Mouse (Mus musculus) T-cell, adult 2 months (primary cell): ENCODE results near the gene Orai1.

Experiments
- DNase-seq: peaks from one replicate; pipeline ENCODE4 v3.0.0; 2022; ENCODE audit warnings: low spot score

Gene Orai1

DNA sequence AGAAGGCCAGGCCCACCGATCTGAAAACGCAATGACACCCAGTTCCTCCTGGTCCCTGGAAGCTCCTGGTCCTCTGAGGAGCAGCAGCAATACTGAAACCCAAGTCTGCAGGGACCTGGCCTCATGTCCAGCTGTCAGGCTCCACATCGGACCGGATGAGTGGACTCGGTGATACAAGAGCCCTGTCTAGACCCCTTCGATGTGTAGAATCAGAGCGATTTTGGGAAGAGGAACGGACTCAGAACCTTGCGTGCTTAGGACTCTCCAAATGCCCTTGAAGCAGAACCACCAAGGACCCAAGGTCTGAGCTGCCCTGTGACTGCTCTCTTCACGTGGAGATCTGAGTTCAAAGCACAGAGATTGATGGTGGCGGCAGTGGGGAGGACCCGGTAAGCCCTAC lies 53.2 kb downstream of the Orai1 start, which contains the start of gene Tmem120b:
Tmem120b (plus strand) TSS at position 301 of the 400 bp plus-strand sequence.
- no peak for DNase-seq

DNA sequence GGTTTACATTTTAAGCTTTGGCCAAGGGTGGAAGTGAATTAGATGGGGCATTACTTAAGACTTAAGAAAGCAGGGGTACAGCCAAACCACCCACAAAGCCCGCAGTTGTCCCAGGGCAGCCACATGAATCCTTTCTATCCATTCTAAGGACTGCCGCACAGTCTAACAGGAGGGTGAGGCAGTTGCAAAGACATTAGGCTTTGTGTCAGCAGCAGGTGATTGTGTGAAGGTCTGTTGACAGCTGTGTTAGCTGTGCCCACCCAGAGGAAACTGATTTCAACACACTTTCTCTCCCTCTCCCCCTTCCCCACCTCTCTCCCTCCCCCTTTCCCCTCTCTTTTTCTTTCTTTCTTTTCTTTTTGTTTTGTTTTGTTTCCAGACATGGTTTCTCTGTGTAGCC lies 53.8 kb downstream of the Orai1 start:
- no peak for DNase-seq

DNA sequence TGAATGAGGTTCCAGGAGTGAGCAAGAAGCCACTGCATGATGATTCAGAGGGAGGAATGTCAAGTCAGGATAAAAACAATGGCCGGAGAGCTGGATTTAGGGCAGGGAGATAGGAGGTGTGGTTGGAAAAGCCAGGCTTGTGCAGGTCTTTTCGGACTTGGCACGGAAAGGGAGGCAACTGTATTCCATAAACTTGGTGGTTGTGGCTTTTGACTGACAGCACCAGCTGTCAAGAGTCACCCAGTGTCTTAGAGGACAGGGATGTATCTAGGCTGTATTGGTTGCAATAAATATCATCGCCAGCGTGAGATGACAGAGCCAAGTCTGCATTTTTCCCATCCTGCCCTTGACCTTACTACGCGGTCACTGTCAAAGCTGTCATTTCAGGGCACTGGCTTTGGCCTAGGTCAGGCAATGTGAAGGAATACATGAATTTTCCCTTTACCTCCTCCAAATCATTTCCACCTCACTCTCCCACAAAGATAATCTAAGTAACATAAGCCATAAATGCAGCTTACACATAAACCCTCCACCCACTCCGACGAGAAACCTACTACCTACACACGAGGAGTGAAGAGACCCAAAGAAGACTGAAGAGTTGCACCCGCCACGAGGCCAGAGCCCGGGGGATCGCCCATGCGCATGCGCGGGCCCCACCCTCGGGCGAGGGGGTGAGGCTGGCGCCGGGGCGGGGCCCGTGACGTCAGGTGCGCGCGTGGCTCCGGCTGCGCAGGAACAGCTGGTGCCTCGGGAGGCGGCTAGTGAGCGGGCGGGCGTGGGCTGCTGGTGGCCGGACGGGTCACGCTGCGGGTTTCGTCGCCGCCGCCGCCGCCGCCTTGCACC lies 60.9 kb downstream of the Orai1 start:
- peak; percentile 94 for DNase-seq

DNA sequence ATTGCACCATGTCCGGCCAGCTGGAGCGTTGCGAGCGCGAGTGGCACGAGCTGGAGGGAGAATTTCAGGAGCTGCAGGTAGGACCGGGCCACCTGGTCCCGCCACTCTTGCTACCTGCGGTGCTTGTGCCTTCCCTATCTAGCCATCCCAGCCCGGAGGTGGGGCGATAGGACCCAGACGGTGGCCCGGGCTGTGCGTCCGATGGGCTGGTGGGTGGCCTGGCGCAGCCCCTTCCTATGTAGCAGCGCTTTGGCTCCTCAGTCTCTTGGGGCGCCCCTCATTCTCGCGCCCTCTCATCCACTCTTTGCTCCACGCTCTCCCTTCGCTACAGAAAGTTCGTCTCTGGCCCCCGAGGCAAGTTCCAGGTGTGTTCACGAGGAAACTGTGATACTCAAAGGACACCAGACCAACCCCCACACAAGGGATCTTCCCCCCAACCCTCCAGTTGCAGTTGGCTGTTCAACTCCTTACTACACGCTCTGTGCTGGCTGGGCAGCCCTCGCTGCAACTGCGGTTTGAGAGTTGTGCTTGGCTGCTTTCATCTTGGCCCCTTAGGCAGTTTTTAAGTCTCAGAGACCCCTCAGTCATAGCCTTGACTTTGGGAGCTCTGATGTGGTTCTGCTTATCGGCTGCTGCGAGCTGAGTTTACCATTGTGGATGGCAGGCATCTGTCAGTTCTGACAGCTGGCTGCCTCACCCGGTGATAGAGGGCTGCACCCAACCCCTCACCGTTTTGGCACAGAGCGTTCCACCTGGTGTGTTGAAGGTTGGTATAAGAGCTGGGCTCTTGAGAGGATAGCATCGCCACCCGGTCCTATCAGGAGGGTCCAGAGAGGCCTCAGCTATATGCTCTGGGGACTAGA lies 61.8 kb downstream of the Orai1 start:
- peak; percentile 42 for DNase-seq

DNA sequence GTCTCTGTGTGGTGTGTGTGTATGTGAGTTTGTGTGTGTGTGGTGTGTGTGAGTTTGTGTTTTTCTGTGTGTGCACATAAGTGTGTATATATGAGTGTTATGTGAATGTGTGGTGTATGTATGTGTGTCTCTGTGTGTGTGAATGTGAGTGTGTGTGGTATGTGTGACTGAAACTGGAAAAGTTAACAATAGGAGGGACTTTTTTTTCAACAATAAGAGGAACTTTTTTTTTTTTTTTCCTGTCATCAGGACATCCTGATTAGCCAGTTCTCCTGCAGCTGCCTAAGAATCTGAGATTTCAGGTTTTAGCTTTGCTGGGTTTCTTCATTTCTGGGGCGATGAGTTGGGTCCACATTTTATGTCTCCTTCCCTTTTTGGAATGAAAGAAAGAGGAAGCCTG lies 64.7 kb downstream of the Orai1 start:
- DNase-seq = no peak

DNA sequence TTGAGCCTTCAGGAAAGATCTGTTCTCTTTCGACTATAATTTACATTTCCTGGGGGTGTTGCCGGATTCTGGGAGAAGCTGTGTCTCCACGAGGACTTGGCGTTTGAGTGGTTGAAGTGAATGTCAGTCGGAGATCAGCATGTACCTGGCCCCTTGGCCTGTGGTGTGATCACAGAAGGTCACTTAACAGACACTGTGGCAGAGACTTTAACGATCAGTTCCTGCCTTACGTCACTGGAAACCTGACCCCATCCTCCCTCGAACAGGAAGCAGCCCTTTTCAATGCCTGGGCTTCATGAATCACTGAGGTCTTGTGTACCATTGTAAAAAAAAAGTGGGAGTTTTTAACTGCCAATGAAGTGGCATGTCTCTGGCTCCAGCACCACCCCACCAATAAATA lies 65.2 kb downstream of the Orai1 start:
- no peak for DNase-seq
